Mouse (Mus musculus) c-Kit-positive CD71-positive TER-119-positive erythroid progenitor cells, embryonic 14.5 days (primary cell): ENCODE data around the gene Mllt3.

Source experiments
- DNase-seq: peaks from one replicate; pipeline ENCODE4 v3.0.0-alpha.2; 2013; ENCODE audit warnings: low spot score

Gene Mllt3

DNA sequence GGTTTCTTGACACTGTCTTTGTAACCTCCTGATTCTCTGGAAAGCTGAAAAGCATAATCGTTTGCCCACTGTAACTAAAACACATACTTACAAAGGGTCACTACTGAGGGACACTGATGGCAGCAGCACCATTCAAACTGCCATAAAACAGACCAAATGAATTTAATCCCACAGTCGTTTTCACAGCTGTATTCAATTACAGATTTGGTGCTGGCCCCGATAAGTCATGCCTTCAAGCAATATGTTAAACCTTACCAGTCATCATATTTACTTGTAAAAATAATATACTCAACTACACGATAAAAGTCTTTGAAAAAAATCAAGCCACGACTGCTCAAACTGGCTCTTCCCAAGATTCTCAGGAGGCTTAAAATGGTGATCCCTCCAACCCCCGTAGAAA, 83.7 kb downstream of the Mllt3 start:
- no peak for DNase-seq

- no peak for DNase-seq
Measured at GRCm38 (mm10) chr4:87944320-87944719, 88.8 kb downstream of the Mllt3 start.

DNA sequence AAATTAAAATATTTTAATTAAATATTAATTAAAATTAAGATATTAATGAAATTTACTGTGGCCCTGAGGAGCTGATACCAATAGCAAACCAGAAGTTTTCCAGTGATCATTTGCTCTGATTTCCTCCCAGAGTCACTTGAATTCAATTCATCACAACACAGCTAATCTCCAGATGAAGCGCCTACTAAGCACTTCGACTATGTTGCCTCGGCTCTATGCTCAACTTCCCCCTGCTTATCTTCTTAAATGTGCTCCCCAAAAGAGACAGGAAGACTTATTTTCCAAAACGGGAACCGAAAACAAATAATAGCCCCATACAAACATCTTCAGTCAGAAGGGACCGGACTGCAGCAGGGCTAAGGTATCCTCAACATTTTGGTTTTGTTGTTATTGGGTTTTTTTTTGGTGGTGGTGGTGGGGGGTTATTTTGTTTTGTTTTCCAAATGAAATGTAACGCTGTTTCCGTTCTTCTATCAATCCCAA, 90.2 kb downstream of the Mllt3 start:
- no peak for DNase-seq

DNA sequence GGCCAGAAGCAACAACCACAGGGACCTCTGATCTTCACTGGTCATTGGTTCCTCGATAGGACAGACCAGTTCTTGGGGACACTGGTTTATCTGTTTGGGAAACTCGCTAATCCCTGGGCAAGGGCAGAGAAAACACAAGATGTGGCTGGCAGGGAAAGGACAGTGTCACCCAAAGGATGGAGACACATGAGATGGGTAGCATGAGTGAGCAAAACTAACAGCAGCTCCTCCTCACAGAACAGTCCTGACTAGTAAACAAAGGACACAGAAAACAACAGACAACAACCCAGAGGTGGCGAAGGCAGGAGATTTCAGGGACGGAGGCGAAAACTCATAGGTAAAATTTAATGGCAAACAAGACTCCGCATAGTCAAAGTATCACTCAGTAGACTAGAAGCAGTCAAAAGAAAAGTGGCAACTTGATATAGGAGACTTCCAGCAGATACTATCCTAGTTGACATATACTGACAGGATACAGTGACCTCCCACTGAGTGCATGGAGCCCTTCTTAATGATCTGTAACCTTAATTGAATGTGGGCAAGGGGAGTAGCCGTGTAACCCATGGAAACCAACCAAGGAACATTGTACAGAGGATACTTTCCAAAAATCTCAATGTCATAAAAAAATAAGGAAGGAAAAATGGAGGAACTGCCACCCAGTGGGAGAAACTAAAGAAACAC, 93.5 kb downstream of the Mllt3 start:
- no peak for DNase-seq

- DNase-seq, result no peak
Measured at GRCm38 (mm10) chr4:87936326-87936725, 96.8 kb downstream of the Mllt3 start.

GRCm38 (mm10) chr4:87933701-87934337, 99.3 kb downstream of the Mllt3 start:
- DNase-seq, result no peak

DNA sequence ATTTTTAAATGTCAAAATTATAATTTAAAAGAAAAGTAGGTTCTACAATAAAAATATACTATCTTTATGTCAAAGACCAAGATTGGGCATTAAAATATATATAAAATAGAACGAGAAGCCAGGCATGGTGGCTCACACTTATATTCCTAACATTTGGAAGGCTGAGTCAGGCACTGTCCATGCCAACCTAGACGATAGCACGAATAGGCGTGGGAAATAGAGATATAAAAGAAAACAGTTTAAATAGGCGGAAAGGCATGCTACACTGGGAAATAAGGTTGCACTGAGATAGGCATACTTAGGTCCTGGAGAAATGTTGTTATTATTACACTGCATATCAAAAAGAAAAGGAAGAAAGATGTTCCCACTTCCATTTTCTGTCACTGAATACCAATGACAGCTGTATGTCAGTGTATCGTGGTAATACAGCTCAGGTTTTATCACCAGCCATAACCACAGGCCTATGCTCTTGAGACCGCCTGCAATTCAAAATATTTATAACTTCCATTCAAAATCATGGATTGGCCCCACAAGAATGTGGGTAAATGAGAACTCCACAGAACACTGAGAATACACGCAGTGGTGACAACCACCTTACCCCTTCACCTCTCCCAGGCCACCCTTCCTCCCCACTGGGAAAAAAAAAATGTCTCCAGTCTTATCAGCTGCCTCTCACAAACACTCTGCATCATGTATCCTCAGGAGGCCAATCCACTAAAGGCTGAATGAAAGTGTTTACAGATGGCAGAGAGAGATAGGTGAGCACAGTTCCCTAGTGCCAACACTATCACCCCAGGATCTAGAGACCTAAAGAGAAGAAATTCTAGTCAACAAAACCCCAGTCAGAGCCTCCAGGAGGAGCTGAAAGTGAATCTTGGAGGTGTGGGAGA, 102.6 kb downstream of the Mllt3 start:
- DNase-seq, result peak; percentile 78

DNA sequence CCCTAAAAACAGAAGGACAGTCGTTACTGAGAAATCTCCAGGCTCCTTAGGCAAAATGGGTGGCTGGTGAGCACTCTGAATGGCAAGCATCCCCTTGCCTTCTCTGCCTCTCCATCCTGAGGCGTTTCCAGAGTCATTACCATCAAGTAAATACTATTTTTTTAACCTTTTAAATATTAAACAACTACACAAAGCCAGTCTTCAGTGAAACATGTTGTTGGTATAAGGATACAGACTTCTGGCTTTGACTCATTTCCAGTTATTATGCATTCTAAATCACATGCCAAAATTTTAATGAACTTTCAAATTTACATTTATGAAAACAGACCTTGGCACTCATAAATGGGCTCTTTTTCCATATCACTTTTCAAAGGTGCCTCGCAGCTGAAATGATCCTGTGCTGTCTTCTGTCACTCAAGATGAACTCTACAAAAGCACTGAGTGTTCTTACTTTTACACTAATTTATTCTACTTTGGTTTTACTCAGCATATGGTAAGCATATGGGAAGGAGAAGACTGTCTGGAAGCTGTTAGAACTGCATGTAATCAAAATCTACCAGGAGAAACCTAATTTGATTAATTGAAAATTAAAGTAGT, 104.5 kb downstream of the Mllt3 start:
- no peak for DNase-seq

GRCm38 (mm10) chr4:87927354-87927753, 105.8 kb downstream of the Mllt3 start:
- no peak for DNase-seq

DNA sequence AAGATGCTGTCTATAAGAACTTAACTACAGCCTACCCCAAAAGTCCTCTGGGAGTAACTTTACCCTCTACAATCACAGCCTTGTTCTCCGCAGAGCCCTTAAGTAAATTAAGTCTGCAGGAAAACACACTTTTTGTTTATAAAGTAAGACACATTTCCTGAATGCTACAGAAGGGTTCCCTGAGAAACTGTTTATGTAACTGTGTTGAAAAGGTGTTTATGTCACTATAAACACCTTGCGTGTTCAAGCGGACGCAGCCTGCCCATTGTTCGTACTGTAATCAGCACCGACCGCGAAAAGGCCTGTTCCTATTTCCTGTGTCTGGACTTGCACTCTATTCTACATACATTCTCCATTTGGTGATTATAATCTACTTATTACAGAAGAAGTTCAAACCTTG, 112.5 kb downstream of the Mllt3 start:
- no peak for DNase-seq

DNA sequence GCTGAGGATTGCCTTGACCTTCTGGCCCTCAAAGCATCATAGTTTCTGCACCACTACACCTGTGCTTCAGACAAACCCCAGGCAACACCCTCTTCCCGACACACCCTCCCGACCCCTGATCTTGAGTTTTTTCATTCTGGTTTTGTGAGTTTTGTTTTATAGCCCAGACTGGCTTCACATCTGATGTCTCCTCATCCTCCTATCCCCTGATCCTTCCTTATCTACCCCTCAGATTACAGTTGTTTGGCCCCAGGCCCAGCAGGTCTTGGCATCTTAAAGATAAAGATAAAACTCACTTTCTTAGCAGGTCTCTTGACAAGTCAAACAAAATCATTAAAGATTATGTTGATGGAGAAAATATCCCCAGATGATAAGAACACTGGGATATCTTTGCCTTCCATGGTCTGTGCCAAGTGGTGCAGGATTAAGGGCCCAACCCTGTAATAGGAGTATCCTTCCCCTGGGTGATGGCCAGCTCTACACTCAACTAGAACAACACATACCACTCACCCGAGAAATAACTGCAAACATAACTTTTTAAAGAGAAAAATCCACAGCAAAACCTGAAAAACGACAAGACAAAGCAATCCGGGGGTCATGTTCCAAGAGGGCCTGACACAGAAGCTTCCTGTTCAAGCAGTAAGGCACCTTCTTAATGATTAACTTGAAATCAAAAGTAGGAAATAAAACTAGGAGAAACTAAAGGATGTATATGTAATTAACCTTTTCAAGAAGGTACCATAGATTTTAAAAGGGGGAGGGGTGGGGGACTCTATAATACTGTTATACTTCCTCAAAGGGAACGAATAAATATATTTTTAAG, 121.8 kb downstream of the Mllt3 start:
- DNase-seq, result no peak

DNA sequence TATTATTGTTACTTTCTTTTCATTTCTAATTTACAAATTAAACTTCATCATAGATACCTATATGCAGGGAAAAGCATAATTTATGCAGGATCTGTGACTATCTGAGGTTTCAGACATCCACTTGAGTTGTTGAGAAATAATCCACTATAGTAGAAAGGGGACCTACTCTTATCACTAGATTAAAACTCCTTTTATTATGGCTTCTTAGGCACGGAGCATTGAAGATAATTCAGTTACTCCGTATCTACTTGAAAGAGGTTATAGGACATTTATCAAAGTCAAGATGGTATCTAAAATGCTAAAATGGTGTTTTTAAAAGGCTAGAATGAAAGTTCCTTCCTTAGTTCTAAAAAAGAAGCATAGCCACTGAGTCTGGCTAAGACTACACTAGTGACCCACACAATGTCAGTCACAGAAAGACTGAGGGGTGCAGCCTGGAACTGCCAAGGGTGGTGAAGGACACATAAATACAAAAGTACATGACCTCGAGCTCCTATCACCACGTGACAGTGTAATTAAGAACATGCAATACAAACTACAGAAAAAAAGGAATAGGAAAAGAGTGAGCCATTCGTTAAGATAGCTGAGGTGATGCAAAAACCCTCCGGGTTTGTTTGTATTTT, 127.9 kb downstream of the Mllt3 start:
- DNase-seq, result no peak

DNA sequence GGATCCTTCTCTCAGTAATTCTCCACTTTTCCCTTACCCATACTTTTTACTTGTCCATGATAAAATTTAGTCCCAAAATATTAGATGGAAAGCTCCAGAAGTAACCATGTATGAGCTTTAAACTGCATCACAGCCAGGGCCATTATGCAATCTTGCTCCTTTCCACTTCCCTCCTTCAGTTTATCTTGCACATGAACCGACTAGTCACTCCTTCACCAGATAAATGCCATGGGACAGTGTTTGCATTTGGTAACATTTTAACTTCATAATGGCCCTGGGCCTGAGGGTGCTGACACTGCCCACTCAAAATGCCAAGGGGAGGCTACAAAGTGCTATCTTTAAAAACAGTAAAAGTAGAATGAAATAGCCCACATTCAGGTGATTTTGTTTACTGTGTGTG, 128.4 kb downstream of the Mllt3 start:
- DNase-seq, result no peak

GRCm38 (mm10) chr4:87902584-87902983, 130.6 kb downstream of the Mllt3 start:
- DNase-seq, result no peak

- DNase-seq, result no peak
Measured at GRCm38 (mm10) chr4:87901166-87901565, 132.0 kb downstream of the Mllt3 start.

DNA sequence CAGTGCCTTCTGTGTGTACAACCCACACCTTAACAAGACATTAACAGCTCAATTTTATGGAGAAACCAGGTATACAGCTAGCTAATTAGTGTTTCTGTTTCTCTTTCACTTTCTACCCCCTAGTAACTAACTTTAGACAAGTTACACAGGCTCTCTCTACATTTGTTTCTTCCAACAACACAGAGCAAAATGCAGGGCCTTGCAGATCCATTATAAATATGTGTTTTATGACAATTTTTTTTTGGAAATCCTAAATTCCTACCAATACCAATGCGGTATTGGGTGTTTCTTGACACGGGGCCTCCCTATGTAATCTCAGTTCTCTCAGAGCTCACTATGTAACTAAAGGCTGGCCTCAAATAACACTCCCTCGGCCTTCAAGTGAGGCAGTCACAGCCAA, 139.7 kb downstream of the Mllt3 start:
- no peak for DNase-seq

DNA sequence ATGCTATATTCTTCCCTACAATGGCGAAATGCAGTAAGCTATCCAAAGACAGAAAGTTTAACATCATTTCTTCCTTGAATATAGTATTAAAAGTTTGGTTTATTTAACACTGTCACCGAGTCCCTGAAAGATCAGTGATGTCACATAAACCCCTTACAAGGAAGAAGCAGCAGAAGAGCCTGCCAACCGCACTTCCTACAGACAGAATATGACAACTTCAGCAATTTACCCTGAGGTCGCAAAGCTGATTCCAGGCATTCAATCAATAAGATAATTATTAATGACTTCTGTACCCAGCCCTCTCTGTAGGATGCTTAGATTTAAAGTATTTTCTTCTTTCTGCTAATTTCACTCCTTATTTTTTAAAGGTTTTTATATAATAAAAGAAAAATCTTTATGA, 140.2 kb downstream of the Mllt3 start:
- DNase-seq, result no peak

DNA sequence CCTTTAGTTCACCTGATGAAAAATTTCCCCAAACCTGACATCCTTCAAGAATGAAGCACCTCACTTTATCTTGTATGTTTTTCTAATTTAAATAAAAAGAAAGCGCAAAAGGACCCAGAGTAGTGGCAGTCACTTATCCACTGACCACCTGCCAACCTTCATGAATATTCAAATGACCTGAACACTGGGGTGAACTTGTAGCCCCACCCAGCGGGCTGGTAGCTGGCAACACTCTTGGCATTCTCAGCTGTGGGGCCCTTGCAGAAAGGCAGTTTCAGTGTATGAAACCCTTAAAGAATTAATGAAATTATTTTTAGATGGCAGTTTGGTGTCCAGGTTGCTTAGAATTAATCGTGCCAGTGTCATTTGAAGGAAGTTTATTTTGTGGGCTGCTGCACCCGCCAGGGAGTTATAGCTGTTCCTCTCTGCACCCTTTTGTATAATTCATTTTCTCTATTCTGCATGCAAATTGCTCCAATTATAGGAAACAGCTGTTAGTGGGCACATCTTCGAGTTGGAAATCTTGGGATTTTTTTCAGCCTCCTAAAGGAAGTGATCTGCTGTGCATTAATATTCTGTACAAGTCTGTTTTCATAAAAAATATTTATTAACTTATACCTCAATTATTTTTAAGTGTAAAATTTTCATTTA, 149.8 kb downstream of the Mllt3 start:
- DNase-seq, result no peak

DNA sequence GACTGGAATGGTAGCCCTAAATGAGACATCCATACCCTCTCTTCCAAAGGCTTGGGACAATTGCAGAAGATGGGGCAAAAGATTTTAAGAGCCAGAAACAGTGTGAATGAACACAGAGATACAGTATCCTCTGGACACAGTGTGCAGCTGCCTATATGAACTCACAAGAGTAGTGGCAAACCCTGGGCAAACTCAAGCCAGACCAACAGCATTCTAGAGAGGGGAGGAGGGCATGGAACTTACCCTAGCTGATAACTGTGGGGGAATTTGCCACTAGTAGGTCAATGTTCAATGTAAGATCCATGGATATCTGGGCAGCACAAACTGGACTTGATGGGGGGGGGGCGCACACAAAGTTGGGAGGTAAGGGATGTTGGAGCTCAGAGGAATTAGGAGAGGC, 151.2 kb downstream of the Mllt3 start:
- no peak for DNase-seq

DNA sequence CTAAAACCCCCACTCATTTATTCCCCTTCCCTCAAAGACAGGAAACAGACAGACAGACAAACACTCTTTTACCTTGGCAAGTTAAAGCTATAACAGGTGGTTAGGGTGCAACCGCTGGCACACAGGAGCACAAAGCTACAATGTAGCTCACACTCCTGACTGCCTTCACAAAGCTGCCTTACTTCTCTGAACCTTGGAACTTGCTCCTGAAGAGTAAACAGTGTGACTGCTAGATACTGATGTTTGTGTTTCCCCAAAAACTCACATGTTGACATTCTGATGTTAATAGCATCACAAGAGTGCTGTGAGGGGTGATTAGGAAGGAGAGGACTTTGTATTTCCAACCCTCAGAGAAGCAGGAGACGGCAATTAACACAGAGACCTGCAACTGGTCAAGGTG, 151.6 kb downstream of the Mllt3 start:
- DNase-seq, result no peak

GRCm38 (mm10) chr4:87880297-87880696, 152.9 kb downstream of the Mllt3 start:
- no peak for DNase-seq
